Mouse (Mus musculus) E14TG2a.4 (cell line): ENCODE measurements around the gene Cyb5d1.

Source experiments
- CTCF ChIP-seq: conservative IDR thresholded peaks from 2 replicates; pipeline ENCODE4 v1.5.1; 2014; ENCODE audit warnings: low read length
- NANOG ChIP-seq: IDR thresholded peaks from 2 replicates; pipeline ENCODE4 v1.6.1; 2014; ENCODE audit warnings: borderline replicate concordance, low read length, mixed read lengths
- POU5F1 ChIP-seq: IDR thresholded peaks from 2 replicates; pipeline ENCODE4 v1.6.1; 2014; ENCODE audit warnings: low read length, borderline replicate concordance

DNA sequence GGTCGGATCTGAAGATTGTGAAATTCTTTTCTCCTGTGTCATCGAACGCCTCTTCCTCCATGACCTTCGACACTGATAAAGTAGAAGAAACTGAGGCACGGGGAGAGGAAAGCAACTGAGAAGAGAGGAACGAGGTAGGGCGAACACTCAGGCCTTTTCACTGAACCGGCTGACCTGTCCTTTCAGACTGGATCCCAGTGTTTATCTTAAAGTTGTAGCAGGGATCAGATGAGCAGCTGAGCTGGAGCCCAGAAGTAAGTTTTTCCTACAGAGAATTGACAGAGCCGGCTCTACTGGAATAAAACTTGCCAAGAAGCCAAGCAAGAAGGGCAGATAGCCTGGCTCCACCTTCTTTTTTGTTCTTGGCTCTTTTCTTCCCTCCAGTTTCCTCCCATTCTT lies 24.6 kb downstream of the Cyb5d1 start:
- TF ChIP-seq POU5F1 (no peak), NANOG (no peak), CTCF (no peak)
